Mouse (Mus musculus) small intestine, adult 2 months (tissue): ENCODE measurements around the gene Sphk2.

Source experiments
- CTCF ChIP-seq: fragments of 200-500 bp; IDR thresholded peaks from 2 replicates; pipeline ENCODE4 v1.5.1; 2012; ENCODE audit warnings: low read depth, mild to moderate bottlenecking, control low read depth, inconsistent platforms, low read length, moderate library complexity, mixed read lengths; ENCODE audit not compliant: insufficient replicate concordance, insufficient read length; ENCODE audit errors: extremely low read depth
- POLR2A ChIP-seq: fragments of 200-500 bp; IDR thresholded peaks from 2 replicates; pipeline ENCODE4 v1.6.1; 2012; ENCODE audit warnings: low read depth, mild to moderate bottlenecking, control low read depth, inconsistent platforms, low read length, moderate library complexity

DNA sequence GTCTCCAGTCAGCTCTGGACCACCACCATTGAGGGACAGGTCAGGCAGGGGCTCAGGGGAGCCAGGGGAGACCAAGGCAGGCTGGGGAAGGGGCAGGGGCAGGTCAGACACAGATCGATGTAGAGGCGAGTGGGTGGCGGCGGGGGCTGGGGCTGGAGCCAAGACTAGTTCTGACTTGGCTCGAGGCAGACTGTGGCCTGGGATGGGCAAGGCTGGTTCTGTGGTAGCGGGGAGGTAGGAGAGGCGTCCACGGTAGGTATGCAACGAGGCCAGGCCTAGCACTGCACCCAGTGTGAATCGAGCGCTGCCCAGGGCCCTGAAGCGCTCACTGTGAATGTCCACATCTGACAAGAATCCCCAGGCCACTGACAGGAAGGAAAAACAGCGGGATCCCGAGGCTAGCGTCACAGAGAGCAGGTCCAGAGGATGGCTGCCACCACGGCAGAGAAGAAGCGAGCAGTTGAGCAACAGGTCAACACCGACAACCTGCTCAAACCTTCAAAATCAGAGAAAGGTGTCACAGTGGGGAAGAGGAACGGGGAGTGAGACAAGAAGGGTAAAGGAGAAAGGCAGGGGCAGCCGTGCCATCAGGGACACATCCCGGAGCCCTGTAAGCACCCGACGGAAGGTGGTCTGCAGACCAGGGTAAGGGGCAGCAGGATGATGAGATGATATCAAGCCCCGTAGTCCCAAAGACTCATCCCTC is 6.3 kb downstream of the Sphk2 start:
- no peak for TF ChIP-seq CTCF
- TF ChIP-seq POLR2A = no peak
